Mouse (Mus musculus) inflammation-experienced regulatory T-cells, adult 6 months (primary cell): ENCODE results near the gene Mamstr. TPM values are rescaled to one million over a fixed set of nuclear protein-coding genes. Genes with fewer than 3 reads are reported as not detected.
"Not testable (repeated sequence)": the region's sequence is repeated elsewhere in the genome, so short reads cannot be mapped to it uniquely, and the experiment has no call there.

Experiments used
- ATAC-seq: one replicate; pipeline ENCODE4 v1.8.0; 2017
- polyA plus RNA-seq, 3 experiments: library from polyadenylated mRNA; unstranded; fragments of 100-300 nt; shearing (Covaris generic); gene quantifications; one replicate each; pipeline ENCODE4 v1.2.1; 2017

Mamstr gene
- polyA plus RNA-seq, 3 experiments from 2014 or later, result not detected

DNA sequence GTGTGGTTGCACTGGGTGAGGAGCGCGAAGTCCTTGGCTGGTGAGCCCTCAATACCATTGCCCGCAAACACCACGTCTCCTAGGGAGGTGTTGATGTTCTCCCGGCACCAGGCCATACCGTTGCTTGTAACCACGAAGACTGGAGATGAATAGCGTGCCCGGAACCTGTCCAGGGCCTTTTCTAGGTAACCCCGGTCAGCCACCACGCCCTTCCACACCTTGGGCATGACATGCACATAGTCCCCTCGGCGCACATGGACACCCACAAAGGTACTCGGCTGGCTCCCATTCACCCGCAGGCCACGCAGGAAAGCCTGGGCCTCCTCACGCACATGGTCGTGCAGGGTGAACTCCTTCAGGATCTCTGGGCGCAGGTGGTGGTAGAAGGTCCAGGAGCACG, 10.7 kb downstream of the Mamstr start:
- not testable (repeated sequence) for ATAC-seq

DNA sequence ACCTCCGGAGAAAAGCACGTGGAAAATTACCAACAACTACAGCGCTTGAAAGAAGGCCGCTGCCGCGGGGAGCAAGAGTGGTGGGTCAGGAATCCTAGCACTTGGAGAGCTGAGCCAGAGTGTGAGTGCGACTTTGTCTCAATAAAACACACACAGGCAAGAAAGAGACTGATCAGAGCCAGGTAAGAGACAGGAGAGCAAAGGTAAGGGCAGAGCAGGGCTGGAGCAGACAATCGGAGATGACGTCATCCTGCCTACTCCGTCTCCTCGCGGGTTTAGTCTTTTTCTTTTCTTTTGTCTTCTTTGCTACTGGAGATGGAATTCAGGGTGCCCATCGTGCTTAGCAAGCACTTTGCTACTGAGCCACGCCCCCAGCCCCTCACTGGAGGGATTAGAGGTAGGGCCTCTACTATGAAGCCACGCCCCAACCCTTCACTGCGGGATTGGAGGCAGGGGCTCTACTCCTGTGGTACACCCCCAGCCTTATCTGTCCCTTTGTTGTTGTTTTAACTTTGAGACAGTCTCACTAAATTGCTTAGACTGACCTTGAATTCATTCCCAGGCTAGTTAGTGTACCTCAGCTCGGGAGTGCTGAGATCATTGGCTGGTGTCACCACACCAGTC, 14.8 kb downstream of the Mamstr start:
- ATAC-seq, result no peak

DNA sequence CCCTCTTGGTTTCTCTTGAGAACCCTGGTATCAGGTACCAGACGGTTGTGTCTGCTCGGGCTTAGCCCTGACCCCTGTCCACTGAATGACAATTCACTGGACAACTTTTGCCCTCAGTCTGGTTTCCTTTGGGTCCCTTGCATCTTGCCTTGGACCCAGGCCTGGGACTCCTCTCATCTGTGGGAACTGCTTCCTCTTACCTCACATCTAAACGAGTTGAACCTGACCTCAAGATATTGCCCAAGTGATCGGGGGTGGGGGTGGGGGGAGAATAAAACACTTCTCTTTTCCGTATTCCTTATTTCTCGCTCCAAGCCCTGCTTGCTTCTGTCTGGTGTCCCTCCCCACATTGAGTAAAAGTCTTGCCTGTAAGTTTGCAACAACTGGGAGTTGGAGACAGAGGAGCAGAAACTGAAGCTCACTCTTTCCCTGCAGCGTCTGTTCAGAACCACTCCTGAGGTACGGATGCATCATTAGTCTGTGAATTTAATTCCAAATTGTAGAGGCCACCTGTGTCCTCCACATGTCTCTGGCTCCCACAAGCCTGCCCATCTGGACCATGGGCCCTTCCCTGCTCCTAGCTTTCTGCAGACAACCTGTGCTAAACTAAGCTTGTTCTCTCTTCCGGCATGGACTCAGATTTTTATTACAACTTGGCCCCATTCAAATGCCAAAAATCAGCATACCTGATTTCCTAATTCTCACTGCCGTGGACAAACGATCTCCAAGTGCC, 21.1 kb downstream of the Mamstr start:
- no peak for ATAC-seq

- ATAC-seq, result not testable (repeated sequence)
Measured at GRCm38 (mm10) chr7:45661702-45662101, 21.9 kb downstream of the Mamstr start.

DNA sequence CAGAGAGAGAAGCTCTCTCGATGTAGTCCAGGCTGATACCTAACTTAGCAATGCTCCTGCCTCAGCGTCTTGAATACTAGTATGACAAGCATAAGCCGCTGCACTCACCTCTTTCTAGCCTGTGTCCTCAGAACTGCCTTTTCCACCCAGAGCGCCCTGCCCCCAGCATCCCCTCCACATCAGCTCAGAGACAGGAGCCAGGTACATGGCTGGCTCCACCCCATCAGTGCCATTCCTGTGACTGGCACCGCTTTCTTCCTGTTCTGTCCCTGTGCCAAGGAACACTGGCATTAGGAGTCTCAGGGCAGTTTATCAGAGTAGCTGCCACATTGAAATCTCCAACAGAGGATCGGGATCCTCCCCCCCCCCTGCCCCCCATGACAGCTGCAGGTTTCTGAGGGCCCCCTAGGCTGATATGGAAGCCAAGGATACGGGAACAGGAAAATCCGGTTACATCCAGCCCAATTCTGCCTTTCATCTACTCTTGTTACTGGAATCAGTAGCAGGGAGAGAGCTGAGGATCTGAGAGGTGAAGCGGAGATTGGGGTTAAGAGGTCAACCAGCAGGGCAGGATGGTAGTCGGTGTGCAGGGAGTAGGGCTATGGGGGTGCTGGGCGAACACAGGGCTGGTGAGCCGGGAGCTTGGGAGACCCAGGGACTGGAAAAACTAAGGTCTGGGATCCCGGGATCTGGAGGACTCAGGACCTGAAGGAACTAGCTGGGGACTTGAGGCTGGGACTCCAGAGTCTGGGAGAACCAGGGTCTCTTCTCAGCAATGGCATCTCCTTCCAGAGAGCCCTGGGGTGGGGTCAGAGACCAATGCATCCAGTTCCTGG, 25.7 kb downstream of the Mamstr start:
- ATAC-seq, result no peak

GRCm38 (mm10) chr7:45666161-45666560, 26.4 kb downstream of the Mamstr start, which contains the start of gene Fut2:
Gene Fut2 (minus strand): TSS chr7:45666394.
- ATAC-seq, result no peak

- no peak for ATAC-seq
Measured at GRCm38 (mm10) chr7:45667761-45668160, 28.0 kb downstream of the Mamstr start.

DNA sequence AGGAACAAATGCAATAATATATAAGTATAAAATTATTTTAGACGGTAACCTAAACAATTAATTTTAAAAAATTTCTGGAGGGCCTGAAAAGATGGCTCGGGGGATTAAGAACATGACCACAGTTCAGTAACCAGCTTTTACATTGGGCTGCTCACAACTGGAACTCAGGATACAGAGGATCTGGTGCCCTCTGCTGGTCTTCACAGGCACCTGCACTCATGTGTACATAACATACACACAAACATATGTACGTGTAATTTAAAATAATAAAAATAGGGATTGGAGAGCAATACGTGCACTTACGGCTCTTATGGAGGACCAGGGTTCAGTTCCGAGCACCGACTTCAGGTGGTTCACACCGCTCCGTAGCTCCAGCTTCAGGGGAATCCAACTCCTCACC, 29.1 kb downstream of the Mamstr start:
- ATAC-seq, result no peak

DNA sequence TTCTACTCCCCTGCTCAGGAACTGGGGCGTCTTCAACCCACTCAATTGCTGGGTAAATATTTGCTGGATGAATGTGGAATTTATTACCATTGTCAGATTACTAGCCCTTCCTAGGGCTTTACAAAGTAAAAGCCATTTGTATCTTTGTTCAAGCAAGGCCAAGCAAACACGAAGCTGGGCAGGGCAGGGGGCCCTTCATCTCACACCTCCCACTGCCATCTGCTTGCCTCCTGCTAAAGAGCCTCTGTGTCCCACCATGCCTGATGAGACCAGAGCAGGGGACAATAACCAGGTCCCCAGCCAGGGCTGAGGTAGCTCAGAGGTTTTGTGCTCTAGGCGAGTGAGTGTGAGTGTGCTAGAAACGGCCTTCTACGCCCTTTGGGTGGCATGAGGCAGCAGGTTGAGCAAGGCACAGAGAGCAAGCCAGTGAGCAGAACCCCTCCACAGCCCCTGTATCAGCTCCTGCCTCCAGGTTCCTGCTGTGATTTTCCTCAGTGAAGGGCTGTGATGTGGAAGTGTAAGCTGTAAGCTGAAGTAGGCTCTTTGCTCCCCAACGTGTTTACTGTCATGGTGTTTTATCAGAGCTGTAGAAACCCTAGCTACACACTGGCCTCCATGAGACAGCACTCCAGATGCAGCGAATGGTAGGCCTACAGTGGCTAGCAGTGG, 38.0 kb downstream of the Mamstr start:
- ATAC-seq, result no peak

GRCm38 (mm10) chr7:45678513-45678912, 38.7 kb downstream of the Mamstr start:
- no peak for ATAC-seq

DNA sequence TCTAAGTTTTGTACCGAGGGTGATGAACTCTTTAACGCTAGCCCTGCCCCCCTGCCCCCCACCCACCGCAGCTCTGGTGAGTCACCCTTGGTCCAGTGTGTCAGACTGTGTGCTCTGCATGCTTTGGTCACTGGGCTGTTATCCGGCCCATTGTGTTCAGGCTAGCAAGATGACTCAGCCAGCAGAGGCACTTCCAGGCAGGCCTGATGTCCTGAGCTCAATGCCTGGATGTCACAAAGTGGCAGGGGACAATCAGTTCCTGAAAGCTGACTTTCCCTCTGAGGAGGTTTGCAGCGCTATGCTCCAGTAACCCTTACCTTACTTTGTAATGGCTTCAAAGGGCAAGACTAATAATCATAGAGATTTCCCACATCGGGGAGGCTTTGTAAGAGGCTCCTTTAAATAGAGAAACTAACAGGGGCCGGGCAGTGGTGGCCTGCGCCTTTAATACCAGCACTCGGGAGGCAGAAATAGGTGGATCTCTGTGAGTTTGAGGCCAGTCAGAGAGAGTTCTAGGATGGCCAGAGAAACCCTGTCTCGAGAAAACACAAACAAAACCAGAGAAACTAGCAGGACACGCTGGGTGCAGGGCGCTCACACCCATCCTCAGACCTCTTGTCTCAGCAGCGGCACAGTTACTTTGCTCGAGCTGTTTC, 40.3 kb downstream of the Mamstr start:
- no peak for ATAC-seq

DNA sequence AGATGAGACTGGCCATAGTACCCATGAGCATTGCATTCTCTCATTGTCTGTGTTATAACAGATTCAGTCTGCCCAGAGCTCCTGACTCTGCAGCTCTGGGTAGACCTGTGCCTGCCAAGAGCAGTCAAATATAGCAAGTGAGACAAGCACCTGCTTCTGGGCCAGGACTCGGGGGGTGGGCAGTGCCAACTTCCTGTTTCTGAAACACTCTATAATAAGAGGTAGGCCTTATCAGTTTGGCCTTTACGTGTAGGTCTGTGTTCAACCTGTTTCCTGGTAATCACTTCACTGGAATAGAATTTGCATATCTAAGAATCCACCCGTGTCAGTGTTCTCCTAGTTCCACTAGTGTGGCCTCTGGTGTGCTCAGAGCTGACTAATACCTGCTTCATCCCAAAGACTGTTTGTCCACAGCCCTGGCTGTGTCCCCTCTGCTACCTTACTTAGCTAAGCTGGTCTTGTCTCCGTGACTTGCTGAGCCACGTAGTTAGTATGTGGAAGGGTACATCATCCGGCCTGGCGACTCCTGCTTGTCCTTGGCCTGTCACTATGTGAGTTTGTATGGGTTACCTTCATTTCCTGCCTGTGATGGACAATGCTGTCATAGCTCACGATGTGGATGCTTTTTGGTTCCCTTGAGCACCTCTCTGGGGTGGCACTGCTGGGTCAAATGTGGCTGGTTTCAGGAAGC, 41.4 kb downstream of the Mamstr start:
- peak; percentile 18 for ATAC-seq

DNA sequence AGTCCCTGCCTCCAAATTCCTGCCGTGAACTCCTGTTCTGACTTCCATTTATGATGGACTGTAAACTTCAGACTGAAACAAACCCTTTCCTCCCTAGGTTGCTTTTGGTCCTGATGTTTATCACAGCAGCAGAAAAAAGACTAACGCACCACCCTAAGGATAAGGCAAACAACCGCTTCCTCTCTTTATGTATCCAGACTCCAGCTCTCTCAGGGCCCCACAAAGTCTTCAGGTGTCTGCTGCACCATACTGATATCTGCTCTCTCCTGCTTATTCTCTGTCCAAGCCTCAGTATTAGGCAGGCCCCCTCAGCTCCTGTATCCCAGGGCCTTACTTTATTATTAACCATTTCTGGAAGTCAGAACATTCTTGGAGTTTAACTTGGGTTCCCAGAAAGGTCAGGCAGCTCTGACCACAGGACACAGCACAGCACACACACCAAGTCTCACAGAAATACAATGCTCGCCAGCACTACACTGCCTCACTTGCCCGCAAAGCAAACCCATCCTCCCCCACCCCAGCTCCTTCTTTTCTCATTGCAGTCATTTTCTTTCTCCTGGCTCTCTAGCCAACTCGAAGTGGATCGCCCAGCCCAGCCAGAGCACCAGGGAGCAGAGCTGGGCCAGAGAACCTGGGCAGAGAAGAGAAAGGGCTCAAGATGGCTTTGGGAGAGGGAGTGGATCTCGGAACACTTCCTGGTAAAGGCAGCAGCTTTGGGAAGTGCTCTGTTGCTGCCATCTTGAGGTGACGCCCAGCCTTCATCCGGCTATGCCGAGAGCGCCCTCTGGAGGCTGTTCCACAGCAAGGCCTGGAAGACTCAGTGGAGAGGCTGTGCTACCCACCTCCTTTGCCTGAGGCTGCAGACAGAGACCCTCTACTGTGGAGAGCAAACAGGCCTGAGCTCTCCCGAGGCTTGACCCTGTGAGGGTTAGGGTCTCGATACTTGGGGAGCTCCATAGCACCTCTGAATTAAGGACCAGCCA, 42.7 kb downstream of the Mamstr start:
- ATAC-seq, result peak; percentile 86

DNA sequence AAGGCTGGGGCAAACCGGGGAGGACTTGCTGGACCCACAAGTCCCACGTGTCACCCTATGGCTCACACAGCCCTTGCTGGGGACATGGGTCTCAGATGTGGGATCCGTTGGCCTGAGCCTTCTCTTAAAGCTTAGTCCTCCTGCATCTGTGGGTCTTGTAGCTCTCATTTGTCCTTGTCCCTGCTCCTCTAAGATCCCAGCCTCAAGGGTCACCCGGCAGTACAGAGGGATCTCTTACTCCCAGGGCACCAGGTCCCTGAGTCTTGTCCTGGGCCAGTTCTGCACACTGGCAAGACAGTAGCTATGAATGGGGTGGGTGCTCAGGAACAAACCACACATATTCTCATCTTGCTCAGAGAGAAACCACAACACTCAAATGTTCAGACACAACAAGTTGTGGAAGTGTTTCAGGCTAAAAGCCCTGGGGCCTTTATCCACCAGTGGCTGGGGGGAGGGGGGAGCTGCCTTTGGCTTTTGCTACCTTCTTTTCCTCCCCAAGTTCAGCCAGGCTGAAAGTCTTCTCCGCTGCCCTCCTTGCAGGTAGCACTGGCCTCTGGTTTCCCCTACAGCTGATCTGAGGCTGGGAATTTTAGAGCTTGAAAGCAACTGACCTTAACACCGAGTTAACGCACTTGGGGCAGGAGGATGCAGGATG, 43.7 kb downstream of the Mamstr start, which contains the start of gene Ntn5:
TSS of gene Ntn5 (plus strand) at position 627 of the 655 bp plus-strand sequence.
- ATAC-seq, result no peak

DNA sequence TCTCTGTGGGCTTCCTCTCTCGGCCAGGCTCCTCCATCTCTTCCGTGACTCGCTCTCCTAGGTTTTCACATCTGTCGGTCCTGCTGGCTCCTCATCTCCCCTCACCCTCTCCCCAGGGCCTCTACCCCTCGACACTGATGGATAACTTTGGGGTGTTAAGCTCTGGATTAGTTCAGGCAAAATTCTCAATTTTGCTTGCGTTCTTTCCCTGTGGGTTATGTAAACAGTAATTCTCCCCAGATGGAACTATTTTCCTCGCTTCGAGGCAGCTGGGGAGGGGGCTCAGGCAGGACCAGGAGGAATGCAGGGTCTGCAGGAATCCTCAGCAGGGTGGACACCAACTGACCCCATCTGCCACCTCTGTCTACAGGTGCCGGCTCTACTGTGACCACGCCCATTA, 46.0 kb downstream of the Mamstr start:
- ATAC-seq, result no peak

GRCm38 (mm10) chr7:45686841-45687240, 47.1 kb downstream of the Mamstr start:
- no peak for ATAC-seq

- ATAC-seq, result no peak
Measured at GRCm38 (mm10) chr7:45689099-45689498, 49.3 kb downstream of the Mamstr start.

GRCm38 (mm10) chr7:45689800-45690199, 50.0 kb downstream of the Mamstr start:
- no peak for ATAC-seq

- ATAC-seq, result no peak
Measured at GRCm38 (mm10) chr7:45692364-45692763, 52.6 kb downstream of the Mamstr start.
